Mouse (Mus musculus): Measurements from ENCODE around the gene Sdk1. TPM values are rescaled to one million over a fixed set of nuclear protein-coding genes. Genes with fewer than 3 reads are reported as not detected.

Gene Sdk1
- polyA plus RNA-seq, 1 experiment, result not detected

GRCm38 (mm10) chr5:141391153-141391552 is 149.9 kb downstream of the Sdk1 start:
- 87% methylated on average over 5 of the region's 5 CpGs for WGBS
- Histone ChIP-seq H3K4me1 (ENCODE audit: control insufficient read depth, insufficient read depth, low read length) (no peaks in the 10 kb centered on the region), H3K27ac (ENCODE audit: insufficient read depth, low read depth, low read length) (no peak overlapping the region), H3K4me3 (ENCODE audit: insufficient read depth, low read depth, low read length) (no peak overlapping the region)
- TF ChIP-seq CTCF (IDR thresholded peaks at IDR 0.05; ENCODE audit: insufficient read depth, low read depth, low read length) (no peak), POLR2A (IDR thresholded peaks at IDR 0.05; ENCODE audit: insufficient read depth, low read depth, low read length) (no peak)

GRCm38 (mm10) chr5:141393846-141394245 is 152.6 kb downstream of the Sdk1 start:
- no peak overlapping the region for H3K4me3 ChIP-seq (ENCODE audit: insufficient read depth, low read depth, low read length)
- 92% methylated on average over 4 of the region's 4 CpGs for WGBS
- H3K4me1 ChIP-seq (ENCODE audit: control insufficient read depth, insufficient read depth, low read length), result no peaks in the 10 kb centered on the region
- TF ChIP-seq CTCF (IDR thresholded peaks at IDR 0.05; ENCODE audit: insufficient read depth, low read depth, low read length) (no peak), POLR2A (IDR thresholded peaks at IDR 0.05; ENCODE audit: insufficient read depth, low read depth, low read length) (no peak)
- no peak overlapping the region for H3K27ac ChIP-seq (ENCODE audit: insufficient read depth, low read depth, low read length)

GRCm38 (mm10) chr5:141394586-141394985 is 153.3 kb downstream of the Sdk1 start:
- Histone ChIP-seq H3K27ac (ENCODE audit: insufficient read depth, low read depth, low read length) (no peak overlapping the region), H3K4me1 (ENCODE audit: control insufficient read depth, insufficient read depth, low read length) (no peaks in the 10 kb centered on the region), H3K4me3 (ENCODE audit: insufficient read depth, low read depth, low read length) (no peak overlapping the region)
- 95% methylated on average over 8 of the region's 8 CpGs for WGBS
- no peak for TF ChIP-seq POLR2A (IDR thresholded peaks at IDR 0.05; ENCODE audit: insufficient read depth, low read depth, low read length)
- TF ChIP-seq CTCF (IDR thresholded peaks at IDR 0.05; ENCODE audit: insufficient read depth, low read depth, low read length), result no peak

GRCm38 (mm10) chr5:141403741-141404140 is 162.5 kb downstream of the Sdk1 start:
- Histone ChIP-seq H3K4me1 (ENCODE audit: control insufficient read depth, insufficient read depth, low read length) (peaks cover 6% of the 10 kb centered on the region), H3K27ac (ENCODE audit: insufficient read depth, low read depth, low read length) (no peak overlapping the region), H3K4me3 (ENCODE audit: insufficient read depth, low read depth, low read length) (no peak overlapping the region)
- TF ChIP-seq POLR2A (IDR thresholded peaks at IDR 0.05; ENCODE audit: insufficient read depth, low read depth, low read length), result no peak
- no peak for TF ChIP-seq CTCF (IDR thresholded peaks at IDR 0.05; ENCODE audit: insufficient read depth, low read depth, low read length)
- WGBS, result 49% methylated on average over 8 of the region's 8 CpGs

- TF ChIP-seq CTCF (IDR thresholded peaks at IDR 0.05; ENCODE audit: insufficient read depth, low read depth, low read length) (no peak), POLR2A (IDR thresholded peaks at IDR 0.05; ENCODE audit: insufficient read depth, low read depth, low read length) (no peak)
- Histone ChIP-seq H3K4me3 (ENCODE audit: insufficient read depth, low read depth, low read length) (no peak overlapping the region), H3K27ac (ENCODE audit: insufficient read depth, low read depth, low read length) (no peak overlapping the region), H3K4me1 (ENCODE audit: control insufficient read depth, insufficient read depth, low read length) (peaks cover 6% of the 10 kb centered on the region)
- WGBS, result 72% methylated on average over 2 of the region's 2 CpGs
These were observed 163.4 kb downstream of the Sdk1 start for GRCm38 (mm10) chr5:141404651-141405050.

- 72% methylated on average over 7 of the region's 7 CpGs for WGBS
- peaks cover 6% of the 10 kb centered on the region for H3K4me1 ChIP-seq (ENCODE audit: control insufficient read depth, insufficient read depth, low read length)
- H3K27ac ChIP-seq (ENCODE audit: insufficient read depth, low read depth, low read length), result no peak overlapping the region
- no peak for TF ChIP-seq POLR2A (IDR thresholded peaks at IDR 0.05; ENCODE audit: insufficient read depth, low read depth, low read length)
- TF ChIP-seq CTCF (IDR thresholded peaks at IDR 0.05; ENCODE audit: insufficient read depth, low read depth, low read length), result no peak
- H3K4me3 ChIP-seq (ENCODE audit: insufficient read depth, low read depth, low read length), result no peak overlapping the region
These were observed 165.6 kb downstream of the Sdk1 start for GRCm38 (mm10) chr5:141406926-141407325.

GRCm38 (mm10) chr5:141413013-141413412 is 171.7 kb downstream of the Sdk1 start:
- 86% methylated on average over 11 of the region's 11 CpGs for WGBS
- Histone ChIP-seq H3K4me1 (ENCODE audit: control insufficient read depth, insufficient read depth, low read length) (no peaks in the 10 kb centered on the region), H3K4me3 (ENCODE audit: insufficient read depth, low read depth, low read length) (no peak overlapping the region), H3K27ac (ENCODE audit: insufficient read depth, low read depth, low read length) (no peak overlapping the region)
- no peak for TF ChIP-seq POLR2A (IDR thresholded peaks at IDR 0.05; ENCODE audit: insufficient read depth, low read depth, low read length)
- TF ChIP-seq CTCF (IDR thresholded peaks at IDR 0.05; ENCODE audit: insufficient read depth, low read depth, low read length), result no peak

- Histone ChIP-seq H3K27ac (ENCODE audit: insufficient read depth, low read depth, low read length) (no peak overlapping the region), H3K4me1 (ENCODE audit: control insufficient read depth, insufficient read depth, low read length) (no peaks in the 10 kb centered on the region), H3K4me3 (ENCODE audit: insufficient read depth, low read depth, low read length) (no peak overlapping the region)
- no peak for TF ChIP-seq POLR2A (IDR thresholded peaks at IDR 0.05; ENCODE audit: insufficient read depth, low read depth, low read length)
- TF ChIP-seq CTCF (IDR thresholded peaks at IDR 0.05; ENCODE audit: insufficient read depth, low read depth, low read length), result no peak
- WGBS, result 90% methylated on average over 10 of the region's 10 CpGs
These were observed 174.5 kb downstream of the Sdk1 start for GRCm38 (mm10) chr5:141415644-141416243.

- Histone ChIP-seq H3K4me3 (ENCODE audit: insufficient read depth, low read depth, low read length) (no peak overlapping the region), H3K4me1 (ENCODE audit: control insufficient read depth, insufficient read depth, low read length) (no peaks in the 10 kb centered on the region), H3K27ac (ENCODE audit: insufficient read depth, low read depth, low read length) (no peak overlapping the region)
- no peak for TF ChIP-seq CTCF (IDR thresholded peaks at IDR 0.05; ENCODE audit: insufficient read depth, low read depth, low read length)
- TF ChIP-seq POLR2A (IDR thresholded peaks at IDR 0.05; ENCODE audit: insufficient read depth, low read depth, low read length), result no peak
- 80% methylated on average over 3 of the region's 3 CpGs for WGBS
These were observed 186.8 kb downstream of the Sdk1 start for GRCm38 (mm10) chr5:141428132-141428531.

Data from olfactory bulb, adult 2 months (tissue).